Mouse (Mus musculus) bone marrow, adult 2 months (tissue): ENCODE measurements around the gene Tenm4.

Source experiments
- CTCF ChIP-seq: fragments of 200-500 bp; IDR thresholded peaks from 2 replicates; pipeline ENCODE4 v1.5.1; 2011; ENCODE audit warnings: low read length, control low read depth; ENCODE audit not compliant: control insufficient read depth, insufficient read depth
- POLR2A ChIP-seq: fragments of 200-500 bp; IDR thresholded peaks from 2 replicates; pipeline ENCODE4 v1.6.1; 2011; ENCODE audit warnings: low read depth, mild to moderate bottlenecking, control low read depth, low read length, borderline replicate concordance; ENCODE audit not compliant: control insufficient read depth

GRCm38 (mm10) chr7:96531954-96532737, 361.1 kb downstream of the Tenm4 start:
- TF ChIP-seq CTCF (no peak), POLR2A (no peak)
